Mouse (Mus musculus) bone marrow macrophage, adult 2 months (primary cell): ENCODE data around the gene Tada1. TPM values are rescaled to one million over a fixed set of nuclear protein-coding genes. Genes with fewer than 3 reads are reported as not detected.

Experiments
- H3K27ac ChIP-seq: 2 replicates; pipeline ENCODE4 v1.5.1; 2012; ENCODE audit warnings: low read depth, low read length; ENCODE audit not compliant: insufficient read depth
- H3K4me1 ChIP-seq: 2 replicates; pipeline ENCODE4 v1.6.1; 2012; ENCODE audit warnings: low read length; ENCODE audit not compliant: control insufficient read depth, insufficient read depth
- H3K4me3 ChIP-seq: 2 replicates; pipeline ENCODE4 v1.5.1; 2012; ENCODE audit warnings: mild to moderate bottlenecking, low read length, moderate library complexity; ENCODE audit not compliant: insufficient read depth
- CTCF ChIP-seq: IDR thresholded peaks from 2 replicates; pipeline ENCODE4 v1.5.1; 2012; ENCODE audit warnings: low read depth, mild to moderate bottlenecking, low read length, moderate library complexity
- POLR2A ChIP-seq: IDR thresholded peaks from 2 replicates; pipeline ENCODE4 v1.6.1; 2012; ENCODE audit warnings: mild to moderate bottlenecking, low read depth, low read length, borderline replicate concordance
- polyA plus RNA-seq: library from polyadenylated mRNA; stranded (reverse); fragments of >200 nt; gene quantifications from 2 replicates; pipeline ENCODE4 v1.2.4, GENCODE M21; 2012; ENCODE audit not compliant: missing spikeins, insufficient read depth, insufficient read length

The Tada1 gene
- polyA plus RNA-seq, result 24.4 and 26.0 TPM in 2 replicates

DNA sequence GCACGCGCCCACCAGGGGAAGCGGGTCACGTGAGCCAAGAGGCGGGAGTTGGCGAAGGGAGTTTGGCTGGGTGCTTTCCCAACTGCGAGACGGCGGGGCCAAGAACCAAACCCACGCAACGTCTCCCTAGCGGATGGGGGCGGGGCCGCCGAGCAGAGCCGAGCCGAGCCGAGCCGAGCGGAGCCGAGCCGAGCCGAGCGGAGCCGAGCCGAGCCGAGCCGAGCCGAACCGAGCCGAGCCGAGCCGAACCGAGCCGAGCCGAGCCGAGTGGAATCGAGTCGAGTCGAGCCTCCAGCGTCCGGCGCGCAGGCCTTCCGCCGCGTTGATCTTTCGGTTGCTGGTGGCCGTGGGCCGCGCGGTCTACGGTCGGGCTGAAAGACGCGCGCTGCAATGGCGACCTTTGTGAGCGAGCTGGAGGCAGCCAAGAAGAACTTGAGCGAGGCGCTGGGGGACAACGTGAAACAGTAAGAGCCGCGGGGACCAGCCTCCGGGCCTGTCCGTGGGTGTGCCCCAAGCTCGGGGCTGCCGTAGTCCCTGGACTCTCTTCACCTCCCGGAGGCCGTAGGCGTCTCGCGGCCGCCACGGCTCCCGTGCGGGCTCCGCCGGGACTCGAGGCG lies at the start of gene Tada1:
Gene Tada1, plus strand, starts transcription at position 85 of the 617 bp plus-strand sequence.
- peaks cover 25% of the 10 kb centered on the region for H3K4me1 ChIP-seq
- H3K4me3 ChIP-seq, result peak within 1 kb of the TSS; percentile 95
- H3K27ac ChIP-seq, result peak within 1 kb of the TSS; percentile 76
- no peak for TF ChIP-seq CTCF
- TF ChIP-seq POLR2A, result no peak; the same call in 1 of the 2 replicates

DNA sequence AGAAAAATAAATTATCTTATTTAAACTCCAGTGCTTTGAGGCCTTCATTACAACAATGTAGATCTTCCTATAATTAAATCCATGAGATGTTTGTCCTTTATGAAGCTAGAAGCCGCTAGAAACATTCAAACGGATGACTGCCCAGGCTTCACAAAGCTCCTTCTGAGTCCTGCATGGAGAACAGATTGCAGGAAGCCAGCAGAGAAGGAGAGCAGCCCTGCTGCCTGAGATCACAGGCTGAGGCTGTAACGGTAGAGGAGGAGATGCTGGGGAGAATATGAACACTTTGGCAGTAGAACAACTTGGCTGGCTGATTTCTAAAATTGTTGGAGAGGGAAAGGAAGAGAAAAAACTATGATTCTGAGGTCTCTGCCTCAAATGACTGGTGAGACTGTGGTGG lies 48.1 kb upstream of the Tada1 start:
- no peak overlapping the region for H3K27ac ChIP-seq
- TF ChIP-seq CTCF, result no peak
- no peak for TF ChIP-seq POLR2A
- no peaks in the 10 kb centered on the region for H3K4me1 ChIP-seq
- H3K4me3 ChIP-seq, result no peak overlapping the region

DNA sequence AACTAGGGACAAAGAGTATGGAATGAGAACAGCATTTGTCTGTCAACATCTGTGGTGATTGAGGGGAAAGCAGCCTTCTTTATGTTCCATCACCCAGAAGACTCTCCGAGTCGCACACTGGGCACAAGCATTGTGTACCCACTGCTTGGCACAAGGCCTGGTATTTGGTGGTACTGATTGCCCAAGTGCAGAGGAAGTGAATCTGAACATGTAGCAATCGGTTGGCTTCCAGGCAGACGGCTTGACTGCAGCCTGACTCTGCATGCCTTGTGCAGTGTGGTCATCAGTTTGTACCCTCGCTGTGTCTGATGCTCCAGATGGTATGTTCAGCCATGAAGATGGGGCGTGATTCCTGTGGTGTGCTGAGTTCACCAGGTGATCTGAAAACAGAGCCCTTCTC lies 39.8 kb upstream of the Tada1 start:
- no peak overlapping the region for H3K27ac ChIP-seq
- no peak overlapping the region for H3K4me3 ChIP-seq
- TF ChIP-seq CTCF, result no peak
- TF ChIP-seq POLR2A, result no peak
- peaks cover 9% of the 10 kb centered on the region for H3K4me1 ChIP-seq

DNA sequence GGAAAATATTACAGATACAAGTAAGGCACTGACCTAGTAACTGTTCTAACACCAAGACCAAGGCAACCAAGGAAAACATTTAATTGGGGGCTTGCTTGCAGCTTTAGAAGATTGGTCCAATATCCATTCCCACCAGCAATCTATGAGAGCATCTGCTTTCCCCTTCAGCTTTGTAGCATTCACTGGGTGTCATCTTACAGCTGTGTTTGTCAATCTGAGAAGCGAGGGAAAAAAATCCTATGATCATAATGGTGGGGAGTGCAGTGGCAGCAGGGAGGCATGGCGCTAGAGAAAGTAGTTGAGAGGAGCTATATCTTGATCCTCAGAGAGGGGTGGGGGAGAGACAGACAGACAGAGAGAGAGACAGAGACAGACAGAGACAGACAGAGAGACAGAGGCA lies 36.8 kb upstream of the Tada1 start:
- Histone ChIP-seq H3K4me3 (no peak overlapping the region), H3K27ac (no peak overlapping the region), H3K4me1 (peaks cover 20% of the 10 kb centered on the region)
- no peak for TF ChIP-seq CTCF
- no peak for TF ChIP-seq POLR2A

DNA sequence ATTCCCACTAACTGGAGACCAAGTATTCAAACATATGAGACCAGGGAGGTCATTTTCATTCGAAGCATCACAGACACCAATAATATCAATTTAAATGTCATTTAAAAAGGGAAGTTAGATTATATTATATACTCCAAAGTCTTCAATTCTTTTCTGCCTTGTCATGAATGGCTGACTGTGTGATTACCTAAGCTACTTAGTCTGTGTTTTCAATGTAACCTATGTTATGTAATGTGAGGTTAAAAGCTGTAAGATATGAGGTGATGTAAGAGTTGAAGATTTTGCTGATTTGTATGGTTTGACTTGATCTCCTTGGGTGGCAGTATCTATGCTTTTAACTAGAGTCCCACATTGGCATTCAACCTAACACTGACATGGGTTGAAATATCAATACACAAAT lies 36.4 kb upstream of the Tada1 start:
- no peak overlapping the region for H3K27ac ChIP-seq
- TF ChIP-seq CTCF, result no peak
- TF ChIP-seq POLR2A, result no peak
- no peak overlapping the region for H3K4me3 ChIP-seq
- peaks cover 20% of the 10 kb centered on the region for H3K4me1 ChIP-seq

DNA sequence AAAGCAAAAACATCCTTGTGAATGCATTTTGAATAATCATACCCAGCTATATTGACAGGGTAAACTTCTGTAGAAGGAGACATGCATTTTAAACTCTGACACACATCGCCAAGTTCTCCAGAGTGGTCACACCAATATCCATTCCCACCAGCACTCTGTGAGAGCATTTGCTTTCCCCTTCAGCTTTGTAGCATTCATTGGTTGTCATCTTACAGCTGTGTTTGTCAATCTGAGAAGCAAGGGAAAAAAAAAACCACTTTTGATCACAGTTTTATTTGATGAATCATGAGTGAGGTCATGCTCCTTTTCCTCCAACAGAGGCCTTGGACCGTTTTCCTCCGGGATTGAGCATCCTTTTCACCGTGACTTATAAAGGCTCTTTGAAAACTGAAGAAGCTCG lies 35.3 kb upstream of the Tada1 start:
- TF ChIP-seq CTCF, result no peak
- Histone ChIP-seq H3K4me3 (no peak overlapping the region), H3K4me1 (peaks cover 19% of the 10 kb centered on the region), H3K27ac (no peak overlapping the region)

DNA sequence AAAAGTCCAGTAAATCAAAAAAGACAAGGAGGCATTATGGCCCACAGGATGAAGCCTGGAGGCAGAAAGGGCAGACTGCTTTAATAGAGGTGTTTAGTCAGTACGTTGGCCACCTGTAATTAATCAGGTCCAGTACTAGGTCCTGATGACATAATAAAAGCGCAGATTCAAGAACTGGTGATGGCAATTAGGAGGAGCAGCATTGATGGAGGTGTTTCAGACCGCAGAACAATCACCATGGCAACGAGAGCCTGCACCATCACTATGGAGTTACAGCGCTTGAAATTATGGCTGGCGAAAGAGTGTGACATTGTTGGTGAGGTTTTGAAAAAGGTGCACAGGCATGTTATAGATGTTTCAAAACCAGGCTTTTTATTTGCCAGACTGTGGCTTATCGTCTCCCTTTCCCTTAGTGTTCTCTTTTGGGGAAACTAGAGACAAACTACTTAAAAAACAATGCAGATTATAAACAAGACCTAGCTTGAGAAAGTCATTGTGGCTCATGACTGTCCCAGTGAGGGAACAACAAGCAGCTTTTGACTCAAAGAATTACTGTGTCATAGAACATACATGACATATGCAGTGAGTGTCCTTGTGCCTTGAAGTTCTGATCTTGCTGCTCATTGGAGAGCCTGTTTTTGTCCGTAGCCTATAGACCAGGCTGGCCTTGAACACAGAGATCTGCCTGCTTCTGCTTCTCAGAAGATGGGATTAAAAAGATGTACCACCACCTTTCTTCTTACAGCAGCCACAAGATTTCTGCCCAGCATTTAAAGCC lies 34.4 kb upstream of the Tada1 start:
- H3K4me1 ChIP-seq, result peaks cover 16% of the 10 kb centered on the region
- no peak overlapping the region for H3K27ac ChIP-seq
- no peak overlapping the region for H3K4me3 ChIP-seq
- TF ChIP-seq CTCF, result no peak
- TF ChIP-seq POLR2A, result no peak

DNA sequence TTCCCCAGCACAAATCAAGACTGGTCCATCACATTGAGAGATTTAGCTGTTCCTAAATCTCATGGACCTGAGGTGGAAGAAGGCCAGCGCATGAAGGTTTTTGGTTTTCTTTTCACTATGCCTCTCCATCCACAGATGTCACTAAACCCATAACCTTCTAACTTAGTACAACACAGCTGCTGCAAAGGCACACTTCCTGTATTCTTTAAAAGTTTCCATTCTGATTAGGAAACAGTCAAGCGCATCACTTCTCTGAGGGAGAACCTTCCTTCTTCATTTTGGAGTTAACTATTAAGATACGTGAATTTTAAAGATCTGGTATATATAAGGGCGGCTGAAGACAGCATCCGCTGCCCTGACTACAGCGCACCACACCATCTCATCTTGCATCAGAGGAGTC lies 33.3 kb upstream of the Tada1 start:
- H3K27ac ChIP-seq, result peak overlapping the region; percentile 33; the same call in 1 of the 2 replicates
- H3K4me1 ChIP-seq, result peaks cover 11% of the 10 kb centered on the region
- no peak overlapping the region for H3K4me3 ChIP-seq
- TF ChIP-seq CTCF, result no peak
- no peak for TF ChIP-seq POLR2A

DNA sequence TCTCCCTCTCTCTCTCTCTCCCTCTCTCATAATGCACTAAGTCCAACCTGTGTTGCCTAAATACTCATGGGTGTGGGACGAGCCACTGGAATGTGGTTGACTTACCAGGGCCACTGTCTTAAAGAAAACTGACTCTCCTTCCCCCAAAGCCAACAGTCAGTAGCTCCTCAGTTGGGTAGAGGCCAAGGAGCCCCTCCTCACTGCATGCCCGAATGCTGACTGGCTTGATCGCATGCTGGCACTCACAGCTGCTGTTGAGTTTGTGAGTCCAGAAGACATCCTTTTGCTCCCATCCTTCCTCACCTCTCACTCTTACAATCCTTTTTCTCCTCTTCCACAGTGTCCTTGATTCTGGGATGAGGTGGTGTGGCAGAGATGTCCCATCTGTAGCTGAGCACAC lies 32.0 kb upstream of the Tada1 start:
- peaks cover 11% of the 10 kb centered on the region for H3K4me1 ChIP-seq
- no peak for TF ChIP-seq CTCF
- no peak for TF ChIP-seq POLR2A
- no peak overlapping the region for H3K27ac ChIP-seq
- H3K4me3 ChIP-seq, result no peak overlapping the region

DNA sequence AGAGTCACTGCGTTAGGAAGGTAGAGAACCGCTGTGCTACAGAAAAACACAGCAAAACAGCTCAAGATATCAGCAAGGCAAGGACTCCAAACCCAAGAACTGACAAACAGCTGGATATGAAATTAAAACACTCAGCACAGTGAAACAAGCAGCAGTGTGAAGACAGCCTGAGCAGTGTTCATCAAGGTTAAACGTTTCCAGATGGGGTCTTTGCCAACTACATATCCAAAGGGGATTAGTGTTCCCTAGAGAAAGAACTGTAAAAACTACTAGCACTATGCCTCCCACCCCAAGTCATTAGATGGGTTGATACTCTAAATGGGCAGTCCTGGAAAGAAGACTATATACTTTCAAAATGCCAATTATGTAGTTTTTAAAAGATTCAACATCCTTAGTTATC lies 29.6 kb upstream of the Tada1 start:
- H3K27ac ChIP-seq, result no peak overlapping the region
- no peak for TF ChIP-seq CTCF
- TF ChIP-seq POLR2A, result no peak
- H3K4me1 ChIP-seq, result peaks cover 11% of the 10 kb centered on the region
- H3K4me3 ChIP-seq, result no peak overlapping the region
